Mouse (Mus musculus) liver, embryonic 13.5 days (tissue): ENCODE measurements around the gene Kiss1r. TPM values are rescaled to one million over a fixed set of nuclear protein-coding genes. Genes with fewer than 3 reads are reported as not detected.

Source experiments
- ATAC-seq: fragments of 200-750 bp; cut with Nextera tagmentation; 2 replicates; pipeline ENCODE4 v1.8.0; 2017; ENCODE audit warnings: low read depth, mild to moderate bottlenecking, moderate number of reproducible peaks, moderate library complexity
- DNase-seq: peaks from one replicate; pipeline ENCODE4 v3.0.0; 2022
- H3K27ac ChIP-seq: fragments of 300-500 bp; sonication (generic); 2 replicates; pipeline ENCODE4 v1.5.1; 2015; ENCODE audit warnings: moderate library complexity, mild to moderate bottlenecking, inconsistent platforms
- H3K27me3 ChIP-seq: fragments of 300-500 bp; sonication (generic); 2 replicates; pipeline ENCODE4 v1.6.1; 2015; ENCODE audit warnings: mild to moderate bottlenecking, inconsistent platforms
- H3K36me3 ChIP-seq: fragments of 300-500 bp; sonication (generic); 2 replicates; pipeline ENCODE4 v1.6.1; 2015; ENCODE audit warnings: mild to moderate bottlenecking, inconsistent platforms
- H3K4me1 ChIP-seq: fragments of 300-500 bp; sonication (generic); replicated peaks from 2 replicates; pipeline ENCODE4 v1.6.1; 2015; ENCODE audit warnings: inconsistent platforms
- H3K4me2 ChIP-seq: fragments of 300-500 bp; sonication (generic); 2 replicates; pipeline ENCODE4 v1.6.1; 2015; ENCODE audit warnings: inconsistent platforms, mild to moderate bottlenecking, moderate library complexity
- H3K4me3 ChIP-seq: fragments of 300-500 bp; sonication (generic); replicated peaks from 2 replicates; pipeline ENCODE4 v1.5.1; 2015; ENCODE audit warnings: mild to moderate bottlenecking, inconsistent platforms
- H3K9ac ChIP-seq: fragments of 300-500 bp; sonication (generic); 2 replicates; pipeline ENCODE4 v1.6.1; 2015; ENCODE audit warnings: mild to moderate bottlenecking, inconsistent platforms
- H3K9me3 ChIP-seq: fragments of 300-500 bp; sonication (generic); replicated peaks from 2 replicates; pipeline ENCODE4 v1.6.1; 2016; ENCODE audit warnings: inconsistent platforms
- WGBS: fragments of 180-500 bp; shearing (Covaris S2); methylation state at CpG from one replicate; pipeline ENCODE4 v1.1.7; 2015; ENCODE audit not compliant: insufficient replicate concordance; 5-methylcytosine and 5-hydroxymethylcytosine counted together
- polyA plus RNA-seq: library from polyadenylated mRNA; unstranded; fragments of >200 nt; fragmentation: Nextera tagmentation; extraction: Ambion mirVana; gene quantifications from 2 replicates; pipeline ENCODE4 v1.2.1, GENCODE M21; 2015

Kiss1r gene
- 0.19 and 0.28 TPM in 2 replicates for polyA plus RNA-seq

DNA sequence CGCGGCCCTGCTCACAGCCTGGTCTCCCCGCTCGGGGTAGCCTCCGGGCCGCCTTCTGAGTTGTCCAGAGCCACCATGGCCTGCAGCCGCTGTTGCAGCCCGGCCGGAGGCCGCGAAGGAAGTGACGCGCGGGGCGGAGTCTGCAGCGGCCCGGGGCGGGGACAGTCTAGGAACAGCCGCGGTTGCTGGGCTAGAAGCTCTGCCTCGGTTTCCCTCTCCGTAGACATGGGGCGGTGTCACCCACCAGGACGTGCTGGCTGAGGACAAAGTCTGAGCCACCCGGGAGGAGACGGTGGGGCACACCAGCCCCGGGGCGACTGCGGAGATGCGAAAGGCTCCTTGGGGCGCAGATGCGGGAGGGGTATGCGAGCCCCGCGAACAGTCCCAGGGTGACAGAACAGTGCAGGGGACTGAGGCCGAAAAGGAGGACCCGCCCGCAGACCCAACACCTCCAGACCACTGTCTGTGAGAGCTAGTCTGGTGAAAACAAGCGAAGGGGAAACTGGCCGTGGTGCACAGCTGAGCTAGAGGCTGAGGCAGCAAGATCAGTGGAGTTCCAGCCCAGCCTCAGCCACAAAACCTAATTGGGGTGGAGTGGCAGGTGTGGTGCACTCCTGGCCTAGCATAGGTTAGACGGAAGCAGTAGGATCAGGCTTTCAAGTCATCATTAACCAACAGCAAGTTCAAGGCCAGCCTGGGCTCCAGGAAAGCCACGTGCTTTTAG, at the start of gene Kiss1r:
Gene Kiss1r, plus strand, starts transcription at position 164 of the 724 bp plus-strand sequence.
- Histone ChIP-seq H3K9me3 (no peaks in the 10 kb centered on the region), H3K4me2 (peak within 1 kb of the TSS; percentile 98), H3K4me3 (peak within 1 kb of the TSS; percentile 81), H3K9ac (peak within 1 kb of the TSS; percentile 93), H3K27ac (peak within 1 kb of the TSS; percentile 94), H3K27me3 (peaks cover 48% of the 10 kb centered on the region), H3K36me3 (peaks cover 8% of the 10 kb centered on the region), H3K4me1 (peaks cover 92% of the 10 kb centered on the region)
- ATAC-seq (peak; percentile 77), DNase-seq (peak; percentile 82)
- 2% methylated on average over 41 of the region's 42 CpGs for WGBS

DNA sequence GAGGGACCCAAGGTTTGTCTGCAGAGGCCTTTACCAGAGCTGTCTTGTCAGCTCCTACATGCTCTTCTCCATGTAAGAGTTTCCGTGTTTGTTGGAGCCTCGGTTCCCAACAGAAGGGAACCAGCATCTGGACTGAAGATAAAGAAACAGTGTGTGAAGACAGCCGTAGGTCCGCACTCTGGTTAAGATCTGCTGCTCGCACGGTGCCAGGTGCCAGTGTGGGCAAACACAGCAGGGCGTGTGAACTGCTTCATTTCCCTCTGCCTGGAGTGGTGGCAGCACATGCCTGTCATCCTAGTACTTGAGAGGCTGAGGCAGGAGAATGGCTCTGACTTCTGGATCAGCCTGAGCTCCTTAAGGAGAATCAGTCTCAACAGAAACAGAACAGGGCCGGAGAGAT, 44.9 kb upstream of the Kiss1r start:
- Histone ChIP-seq H3K4me2 (no peak overlapping the region), H3K27ac (no peak overlapping the region), H3K4me3 (no peak overlapping the region), H3K9ac (no peak overlapping the region), H3K36me3 (no peaks in the 10 kb centered on the region), H3K4me1 (peaks cover 13% of the 10 kb centered on the region), H3K9me3 (no peaks in the 10 kb centered on the region), H3K27me3 (peaks cover 33% of the 10 kb centered on the region)
- WGBS, result 82% methylated on average over 8 of the region's 8 CpGs
- DNase-seq (no peak), ATAC-seq (no peak)

DNA sequence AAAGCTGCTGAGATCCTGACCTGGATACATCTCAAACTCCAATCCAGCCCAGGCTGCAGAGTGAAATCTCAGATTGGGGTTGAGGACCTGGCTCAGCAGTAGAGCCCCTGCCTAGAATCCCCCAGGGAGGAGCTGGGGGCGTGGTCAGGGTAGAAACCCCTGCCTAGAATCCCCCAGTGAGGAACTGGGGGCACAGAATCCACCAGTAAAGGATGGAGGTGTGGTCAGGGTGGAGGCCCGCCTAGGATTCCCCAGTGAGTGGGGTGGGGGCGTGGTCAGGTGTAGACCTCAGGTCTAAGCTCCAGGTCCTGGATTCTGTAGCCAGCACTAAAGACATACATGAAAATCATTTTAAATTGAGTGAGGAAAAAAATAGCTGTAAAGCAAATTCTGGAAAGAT, 43.9 kb upstream of the Kiss1r start:
- H3K4me2 ChIP-seq, result no peak overlapping the region; the same call in 1 of the 2 replicates
- 22% methylated on average over 3 of the region's 3 CpGs for WGBS
- no peak for DNase-seq

GRCm38 (mm10) chr10:79873313-79873712, 43.5 kb upstream of the Kiss1r start:
- H3K4me2 ChIP-seq, result no peak overlapping the region; the same call in 1 of the 2 replicates
- no peak overlapping the region for H3K27ac ChIP-seq
- DNase-seq (no peak), ATAC-seq (no peak)
- H3K27me3 ChIP-seq, result peaks cover 33% of the 10 kb centered on the region
- no peaks in the 10 kb centered on the region for H3K36me3 ChIP-seq
- peaks cover 28% of the 10 kb centered on the region for H3K4me1 ChIP-seq
- WGBS, result 9% methylated on average over 6 of the region's 6 CpGs
- H3K4me3 ChIP-seq, result peak overlapping the region; percentile 58
- no peak overlapping the region for H3K9ac ChIP-seq
- H3K9me3 ChIP-seq, result no peaks in the 10 kb centered on the region

More for the DNA sequence above, 43.9 kb upstream of the Kiss1r start:
- Histone ChIP-seq H3K9ac (no peak overlapping the region), H3K27me3 (peaks cover 33% of the 10 kb centered on the region), H3K4me1 (peaks cover 23% of the 10 kb centered on the region), H3K4me3 (no peak overlapping the region), H3K27ac (no peak overlapping the region), H3K9me3 (no peaks in the 10 kb centered on the region), H3K36me3 (no peaks in the 10 kb centered on the region)
- ATAC-seq, result no peak

DNA sequence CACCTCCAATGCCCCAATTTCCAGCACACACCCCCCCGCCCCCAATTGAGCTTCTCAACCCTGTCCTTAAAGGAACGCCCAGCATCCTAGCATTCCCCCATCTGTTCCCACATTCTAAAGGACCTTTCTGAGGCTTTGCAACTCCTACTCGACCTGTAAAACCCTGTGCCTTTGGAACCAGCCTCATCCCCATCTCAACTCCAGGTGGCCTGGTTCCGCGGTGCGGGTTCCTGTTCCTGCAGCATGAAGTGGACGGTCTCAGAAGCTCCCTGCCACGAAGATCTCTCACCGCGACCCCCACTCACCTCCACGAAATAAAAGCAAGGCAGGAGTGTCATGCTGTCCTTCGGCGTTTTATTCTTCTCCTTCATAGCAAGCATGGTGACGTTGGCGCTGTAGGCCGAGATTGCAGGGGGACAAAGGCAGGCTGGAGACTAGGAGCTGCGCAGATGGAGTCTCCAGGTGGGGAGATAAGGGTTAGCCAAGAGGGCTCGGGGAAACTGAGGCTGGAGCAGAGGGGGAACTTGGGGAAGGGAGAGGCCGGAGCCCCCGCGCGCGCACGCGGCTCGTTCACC, 43.0 kb upstream of the Kiss1r start:
- no peak for ATAC-seq
- Histone ChIP-seq H3K27ac (no peak overlapping the region), H3K27me3 (peaks cover 33% of the 10 kb centered on the region), H3K36me3 (no peaks in the 10 kb centered on the region), H3K4me1 (peaks cover 32% of the 10 kb centered on the region), H3K4me2 (peak overlapping the region; percentile 75), H3K4me3 (peak overlapping the region; percentile 58), H3K9ac (peak overlapping the region; percentile 62), H3K9me3 (no peaks in the 10 kb centered on the region)
- DNase-seq, result no peak
- WGBS, result 3% methylated on average over 26 of the region's 26 CpGs

DNA sequence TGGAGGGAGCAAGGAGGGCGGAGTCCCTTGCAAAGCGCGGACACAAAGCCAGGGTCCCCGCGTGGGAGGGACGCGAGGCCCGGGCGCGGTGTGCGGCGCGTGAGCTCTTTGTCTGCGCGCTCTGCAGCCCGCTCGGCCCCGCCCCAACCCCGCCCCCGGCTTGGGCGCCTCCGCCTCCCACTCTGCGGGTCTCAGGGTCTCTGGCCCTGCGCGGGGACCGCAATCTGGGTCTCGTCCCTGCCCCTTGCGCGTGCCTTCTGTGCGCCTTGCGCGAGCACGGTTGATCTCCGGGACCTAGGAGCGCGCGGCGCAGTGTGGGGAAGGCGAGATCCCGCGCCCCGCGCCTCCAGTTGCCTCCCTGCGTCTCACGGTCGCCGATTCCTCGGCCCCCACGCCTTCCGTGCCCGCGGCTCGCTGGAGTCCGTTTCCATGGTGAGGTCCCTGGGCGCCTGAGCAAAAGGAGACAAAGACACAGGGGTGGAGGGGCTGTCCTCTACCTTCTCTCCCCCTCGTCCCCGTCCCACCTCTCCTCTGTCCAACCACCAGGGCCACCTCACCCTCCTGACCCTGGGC, 42.4 kb upstream of the Kiss1r start, which contains the start of the genes Prtn3 and Plppr3:
Gene Prtn3, plus strand, starts transcription at position 187 of the 573 bp plus-strand sequence.
Gene Plppr3, minus strand, starts transcription at position 345 of the 573 bp plus-strand sequence.
- Histone ChIP-seq H3K4me1 (peaks cover 35% of the 10 kb centered on the region), H3K9me3 (no peaks in the 10 kb centered on the region), H3K27ac (no peak within 1 kb of the TSS), H3K4me2 (peak within 1 kb of the TSS; percentile 75), H3K36me3 (no peaks in the 10 kb centered on the region), H3K9ac (peak within 1 kb of the TSS; percentile 62), H3K4me3 (peak within 1 kb of the TSS; percentile 58), H3K27me3 (peaks cover 35% of the 10 kb centered on the region)
- DNase-seq (no peak), ATAC-seq (no peak; the same call in 1 of the 2 replicates)
- under 1% methylated on average over 34 of the region's 57 CpGs for WGBS

DNA sequence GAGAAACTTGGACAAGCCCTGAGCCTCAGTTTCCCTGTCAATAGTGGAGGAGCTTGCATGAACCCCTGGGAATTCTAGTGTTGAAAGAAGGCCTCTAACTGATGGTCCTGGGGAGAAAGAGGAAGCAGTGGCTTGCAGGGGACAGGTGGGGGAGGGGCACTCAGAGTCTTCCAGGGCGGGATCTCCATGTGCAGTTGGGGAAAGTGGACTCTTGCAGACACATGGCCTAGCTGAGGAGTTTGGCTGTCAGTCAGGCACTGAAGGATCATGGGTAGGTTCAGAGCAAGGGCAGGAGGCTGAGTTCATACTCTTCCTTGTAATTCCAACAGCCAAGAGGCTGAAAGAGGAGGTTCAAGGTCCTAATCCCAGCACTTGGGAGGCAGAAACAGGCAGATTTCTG, 39.6 kb upstream of the Kiss1r start:
- Histone ChIP-seq H3K4me3 (no peak overlapping the region), H3K4me1 (peaks cover 62% of the 10 kb centered on the region), H3K27me3 (peaks cover 43% of the 10 kb centered on the region), H3K4me2 (no peak overlapping the region), H3K9me3 (no peaks in the 10 kb centered on the region), H3K36me3 (no peaks in the 10 kb centered on the region), H3K9ac (no peak overlapping the region), H3K27ac (peak overlapping the region; percentile 44)
- DNase-seq, result no peak
- WGBS, result 9% methylated on average over 1 of the region's 1 CpGs
- ATAC-seq, result no peak

- ATAC-seq (no peak), DNase-seq (no peak)
- Histone ChIP-seq H3K27me3 (peaks cover 44% of the 10 kb centered on the region), H3K36me3 (no peaks in the 10 kb centered on the region), H3K27ac (peak overlapping the region; percentile 44), H3K4me1 (peaks cover 68% of the 10 kb centered on the region), H3K4me3 (no peak overlapping the region), H3K4me2 (peak overlapping the region; percentile 28), H3K9me3 (no peaks in the 10 kb centered on the region), H3K9ac (no peak overlapping the region)
- WGBS, result 10% methylated on average over 12 of the region's 12 CpGs
Measured at GRCm38 (mm10) chr10:79877757-79878156, 39.0 kb upstream of the Kiss1r start.

GRCm38 (mm10) chr10:79879527-79879926, 37.2 kb upstream of the Kiss1r start:
- DNase-seq (no peak), ATAC-seq (no peak; the same call in 1 of the 2 replicates)
- Histone ChIP-seq H3K9ac (no peak overlapping the region; the same call in 1 of the 2 replicates), H3K27ac (peak overlapping the region; percentile 55; the same call in 1 of the 2 replicates), H3K4me3 (no peak overlapping the region), H3K4me2 (peak overlapping the region; percentile 56), H3K27me3 (peaks cover 34% of the 10 kb centered on the region), H3K36me3 (no peaks in the 10 kb centered on the region), H3K9me3 (no peaks in the 10 kb centered on the region), H3K4me1 (peaks cover 72% of the 10 kb centered on the region)
- 18% methylated on average over 3 of the region's 3 CpGs for whole genome bisulfite sequencing

- H3K27me3 ChIP-seq, result peaks cover 23% of the 10 kb centered on the region; the same call in 1 of the 2 replicates
- peak overlapping the region; percentile 42 for H3K4me3 ChIP-seq
- H3K4me1 ChIP-seq, result peaks cover 72% of the 10 kb centered on the region
- DNase-seq (no peak), ATAC-seq (no peak)
- peak overlapping the region; percentile 56 for H3K4me2 ChIP-seq
- WGBS, result 8% methylated on average over 9 of the region's 9 CpGs
- H3K9me3 ChIP-seq, result no peaks in the 10 kb centered on the region
- 0 out of 2 replicates have a peak overlapping the region, but pooled peaks have one; percentile 29 for H3K9ac ChIP-seq
- H3K27ac ChIP-seq, result peak overlapping the region; percentile 55
- H3K36me3 ChIP-seq, result no peaks in the 10 kb centered on the region
Measured at GRCm38 (mm10) chr10:79880721-79881120, 36.0 kb upstream of the Kiss1r start.

DNA sequence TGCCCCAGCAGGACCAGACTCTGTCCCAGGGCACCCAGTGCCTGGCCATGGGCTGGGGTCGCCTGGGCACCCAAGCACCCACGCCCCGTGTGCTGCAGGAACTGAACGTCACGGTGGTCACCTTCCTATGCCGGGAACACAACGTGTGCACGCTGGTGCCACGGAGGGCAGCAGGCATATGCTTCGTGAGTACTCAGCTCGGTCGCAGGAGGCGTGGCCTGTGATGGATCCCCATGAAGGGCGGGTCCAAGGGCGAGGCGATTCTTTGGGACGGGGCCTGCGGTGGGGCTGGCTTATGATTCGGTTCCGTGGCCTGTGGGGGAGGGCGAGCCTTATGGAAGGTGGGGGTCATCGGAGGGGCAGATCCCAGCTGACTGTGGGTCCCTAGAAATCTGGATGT, 34.8 kb upstream of the Kiss1r start:
- Histone ChIP-seq H3K9ac (peak overlapping the region; percentile 29; the same call in 1 of the 2 replicates), H3K27ac (no peak overlapping the region), H3K27me3 (peaks cover 23% of the 10 kb centered on the region; the same call in 1 of the 2 replicates), H3K9me3 (no peaks in the 10 kb centered on the region), H3K4me1 (peaks cover 67% of the 10 kb centered on the region), H3K4me3 (peak overlapping the region; percentile 42), H3K36me3 (no peaks in the 10 kb centered on the region), H3K4me2 (peak overlapping the region; percentile 56)
- peak; percentile 43; the same call in 1 of the 2 replicates for ATAC-seq
- 3% methylated on average over 22 of the region's 22 CpGs for WGBS
- peak; percentile 51 for DNase-seq
